Mouse (Mus musculus): ENCODE measurements around the gene Itprip.

The Itprip gene

DNA sequence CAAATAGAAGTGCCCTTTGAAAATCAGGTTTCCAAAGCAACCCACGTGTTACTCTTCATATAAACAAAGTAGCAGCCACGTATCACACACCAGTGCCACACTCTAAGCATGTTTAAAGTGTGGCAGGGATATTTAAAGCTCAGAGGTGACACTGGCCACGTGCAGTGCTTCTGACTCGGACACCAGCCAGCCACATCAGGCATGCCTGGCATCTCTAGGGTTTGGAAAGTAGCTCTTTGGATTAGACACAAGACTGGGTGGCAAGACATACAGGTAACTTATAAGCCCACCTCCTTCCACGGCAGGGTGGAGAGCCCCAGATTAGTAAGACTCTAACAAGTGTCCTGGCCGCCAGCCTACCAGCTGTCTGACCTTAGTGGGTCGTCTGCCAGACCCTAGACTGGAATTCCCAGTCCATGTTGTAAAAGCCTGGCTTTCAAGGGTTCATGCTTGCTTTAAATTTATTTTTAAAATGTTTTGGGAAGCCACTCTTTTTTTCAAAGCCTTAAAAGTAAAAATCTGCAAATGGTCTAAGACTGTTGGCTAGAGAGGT lies 33.8 kb downstream of the Itprip start:
- DNase-seq (ENCODE audit: low spot score in 2 of 2) = no peak

DNA sequence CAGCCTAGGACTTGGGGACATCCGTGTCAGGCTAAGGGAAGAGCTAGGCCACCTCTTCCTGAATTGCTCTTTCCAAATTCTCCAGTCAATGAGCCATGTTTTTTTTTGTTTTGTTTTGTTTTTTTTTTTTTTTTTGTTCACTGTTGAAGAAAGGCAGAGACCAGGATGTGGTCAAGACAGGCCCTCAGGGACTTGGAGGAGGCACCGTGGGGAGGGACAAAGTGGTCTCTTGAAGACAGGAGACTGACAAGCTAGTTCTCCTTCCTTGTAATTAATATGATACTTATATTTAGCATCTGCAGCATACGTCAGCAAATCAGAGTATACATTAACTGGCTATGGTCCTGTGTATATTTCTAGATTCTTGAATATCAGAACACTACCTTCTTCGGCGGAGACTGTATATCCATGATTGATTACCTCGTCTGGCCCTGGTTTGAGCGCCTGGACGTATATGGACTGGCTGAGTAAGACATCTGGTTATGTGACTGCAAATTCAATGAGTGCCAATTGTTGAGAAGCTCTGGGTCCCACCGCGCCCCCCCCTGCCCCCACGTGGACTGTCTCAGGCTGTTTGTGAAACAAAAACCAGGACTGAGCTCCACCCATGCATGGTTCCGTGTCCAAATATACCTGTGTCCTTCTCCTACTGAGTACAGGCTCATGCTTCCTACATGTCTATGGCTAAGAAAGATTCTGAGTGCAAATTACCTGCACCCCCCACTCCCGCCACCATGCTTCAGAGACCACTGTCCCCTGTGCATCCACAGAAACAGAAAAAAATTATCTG lies 34.6 kb downstream of the Itprip start:
- DNase-seq (ENCODE audit: low spot score in 2 of 2) = no peak

DNA sequence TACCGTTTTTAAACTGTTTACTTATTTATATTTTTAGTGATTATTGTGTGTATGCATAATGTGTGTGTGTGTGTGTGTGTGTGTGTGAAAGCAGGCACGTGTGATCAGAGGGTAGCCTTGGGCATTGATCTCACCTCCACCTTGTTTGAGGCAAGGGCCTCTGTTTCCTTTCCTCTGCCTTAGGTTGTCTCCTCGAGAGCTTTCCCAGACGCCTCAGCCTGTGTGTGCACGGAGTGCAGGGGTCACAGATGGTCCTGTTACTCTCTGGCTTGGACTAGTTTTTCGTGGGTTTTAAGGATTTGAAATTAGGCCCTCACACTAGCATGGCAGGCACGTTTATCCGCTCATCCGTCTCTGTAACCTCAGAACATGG lies 36.2 kb downstream of the Itprip start:
- DNase-seq (ENCODE audit: low spot score in 2 of 2) = no peak

DNA sequence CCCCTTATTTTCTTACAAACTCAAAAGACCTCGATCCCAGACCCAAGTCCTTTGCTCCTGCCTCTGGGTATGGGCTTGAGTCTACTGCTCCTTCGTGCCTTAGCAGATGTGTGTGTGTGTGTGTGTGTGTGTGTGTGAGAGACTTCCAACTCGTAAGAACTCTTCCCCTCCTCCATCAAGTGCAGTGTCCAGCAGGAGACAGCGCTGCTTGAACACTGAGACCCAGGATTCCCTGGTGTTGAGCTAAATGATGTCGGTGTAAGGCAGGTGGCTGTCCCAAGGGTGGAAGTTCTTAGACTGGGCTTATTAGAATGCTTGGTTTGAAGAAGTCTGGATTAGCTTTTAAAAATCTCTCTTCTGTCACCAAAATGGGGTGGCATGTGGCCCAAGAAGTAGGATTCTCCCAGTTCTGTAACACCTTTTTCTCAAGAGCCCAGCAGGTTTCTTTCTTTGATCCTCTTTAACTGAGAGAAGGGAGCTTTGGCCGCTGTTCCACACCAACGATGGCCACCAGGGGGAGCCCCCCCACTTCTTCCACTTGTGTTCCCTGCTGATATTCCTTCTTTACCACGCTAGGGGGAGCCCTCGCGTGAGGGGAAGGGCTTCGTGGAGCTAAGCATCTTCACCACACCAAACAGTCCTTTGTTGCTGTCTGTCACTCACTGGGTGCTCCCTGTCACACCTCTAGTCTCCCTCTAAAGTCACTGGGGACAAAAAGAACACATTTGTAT lies 36.8 kb downstream of the Itprip start:
- peak; percentile 44 to 70 for DNase-seq (ENCODE audit: low spot score in 2 of 2)

DNA sequence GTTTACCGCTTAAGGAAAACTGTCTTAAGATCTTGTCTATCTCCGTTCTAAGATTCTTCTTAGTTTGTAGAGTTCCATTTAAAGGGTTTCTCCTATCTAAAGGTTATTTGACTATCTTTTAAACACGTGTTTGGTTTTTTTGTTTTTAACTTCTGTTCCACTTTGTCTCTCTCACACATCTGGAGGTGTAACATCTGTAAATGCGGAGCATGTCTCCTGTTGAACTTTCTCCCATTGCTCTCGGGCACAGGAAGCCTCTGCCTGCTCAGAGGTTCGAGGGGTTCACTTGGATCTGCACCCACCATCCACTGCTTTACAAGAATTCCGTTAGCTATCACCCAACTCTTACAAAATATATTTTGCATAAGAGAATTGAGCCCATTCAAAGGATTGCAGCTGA lies 37.6 kb downstream of the Itprip start:
- no peak for DNase-seq (ENCODE audit: low spot score in 2 of 2)

DNA sequence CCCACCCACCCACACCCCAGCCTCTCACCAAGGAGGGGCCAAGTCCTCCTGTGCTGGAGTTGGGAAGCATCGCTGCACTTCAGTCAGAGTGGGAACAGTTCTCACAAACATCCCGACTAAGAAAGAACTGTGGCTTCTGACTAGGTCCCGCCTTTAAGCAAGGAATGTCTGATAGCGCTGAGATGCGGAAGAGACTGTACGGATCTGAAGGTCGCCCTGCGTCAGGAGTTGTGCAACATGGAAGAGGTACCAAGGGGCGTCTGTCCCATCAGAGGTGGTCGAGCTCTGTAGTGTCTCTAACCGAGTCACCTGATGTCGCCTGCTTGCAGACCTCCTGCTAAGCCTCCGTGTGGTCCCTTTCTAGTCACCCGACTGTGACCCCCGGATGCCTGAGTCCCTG lies 42.8 kb downstream of the Itprip start:
- DNase-seq (ENCODE audit: low spot score in 2 of 2) = no peak

DNA sequence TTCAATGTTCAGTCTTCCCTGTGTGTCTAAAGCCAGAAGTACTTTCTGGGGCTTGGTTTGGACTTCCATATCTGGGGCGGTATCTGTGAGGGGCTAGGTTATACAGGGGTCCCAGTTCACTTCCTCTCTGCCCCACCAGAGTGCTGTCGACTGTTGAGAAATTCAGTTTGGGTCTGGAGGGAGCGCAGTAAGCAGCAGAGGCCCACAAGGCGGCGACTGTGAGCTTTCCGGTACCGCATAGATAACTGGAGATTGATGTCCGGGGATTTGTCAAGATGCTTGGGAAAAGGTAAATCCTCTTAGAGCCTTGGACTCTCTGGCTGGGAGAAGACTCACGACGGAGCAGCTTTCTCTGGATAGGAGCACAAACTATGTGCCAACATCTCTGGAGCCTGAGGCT lies 47.6 kb downstream of the Itprip start:
- no peak for DNase-seq (ENCODE audit: low spot score in 2 of 2)

DNA sequence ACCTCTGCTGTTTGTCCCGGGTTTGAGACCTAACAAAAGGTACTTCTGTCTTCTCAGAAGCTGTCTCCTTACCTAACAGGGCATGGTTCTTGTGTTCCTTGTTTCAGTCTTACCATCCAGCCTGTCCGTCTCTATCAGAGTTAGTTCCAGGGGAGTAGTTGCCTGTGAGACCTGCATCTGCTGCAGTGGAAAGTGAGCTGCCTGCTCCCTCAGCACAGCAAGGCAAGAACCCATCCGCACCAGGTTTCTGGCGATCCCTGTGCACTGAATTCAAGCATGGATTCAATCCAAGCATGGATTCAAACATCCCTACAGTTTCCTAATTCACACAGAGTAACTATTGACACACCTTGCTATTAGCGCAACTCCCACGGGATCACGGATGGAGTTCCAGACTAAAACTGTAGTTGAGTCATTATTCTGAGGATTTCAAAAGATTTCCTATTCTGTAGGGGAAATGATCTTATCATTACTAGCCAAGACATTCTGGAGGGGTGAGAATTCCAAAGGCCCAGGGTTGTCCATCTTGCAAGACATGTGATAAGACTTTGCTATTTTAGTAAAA lies 48.9 kb downstream of the Itprip start:
- DNase-seq (ENCODE audit: low spot score in 2 of 2) = no peak

DNA sequence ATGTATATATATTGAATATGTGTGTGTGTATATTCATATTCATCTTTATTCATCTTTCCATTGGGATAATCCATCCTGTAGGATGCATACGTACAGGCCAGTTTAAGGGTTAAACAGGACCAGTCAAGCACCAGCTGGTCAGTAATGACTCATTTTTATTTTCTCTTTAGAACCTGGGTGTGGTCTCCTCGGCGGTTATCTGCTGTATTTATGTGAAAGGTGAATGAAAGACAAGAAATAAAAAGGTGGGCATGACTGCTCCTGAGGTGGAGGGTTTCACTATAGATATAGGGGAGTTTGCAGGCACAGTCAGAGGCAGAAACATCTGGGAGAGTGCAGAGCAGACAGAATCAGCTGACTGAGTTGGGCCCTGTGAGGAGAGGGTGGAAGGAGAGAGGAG lies 49.6 kb downstream of the Itprip start:
- no peak for DNase-seq (ENCODE audit: low spot score in 2 of 2)

DNA sequence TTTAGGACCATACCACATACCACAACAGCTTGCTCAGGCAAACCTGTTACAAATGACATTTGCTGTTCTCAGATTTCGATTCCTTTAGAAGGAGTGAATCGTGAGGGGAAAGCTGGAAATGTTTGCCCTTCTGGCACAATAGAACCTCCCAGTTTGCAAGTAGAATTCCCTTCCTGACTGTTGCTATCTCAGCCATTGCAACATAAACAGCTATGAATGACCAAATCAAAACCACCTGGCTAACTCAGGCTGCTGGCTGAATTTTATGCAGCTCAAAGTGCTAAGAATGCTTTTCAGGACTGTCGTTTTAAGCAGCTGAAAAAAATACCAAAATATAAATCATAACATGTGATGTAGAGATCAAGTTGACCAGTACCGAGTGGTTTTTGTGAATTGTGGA lies 50.1 kb downstream of the Itprip start:
- no peak for DNase-seq (ENCODE audit: low spot score in 2 of 2)

DNA sequence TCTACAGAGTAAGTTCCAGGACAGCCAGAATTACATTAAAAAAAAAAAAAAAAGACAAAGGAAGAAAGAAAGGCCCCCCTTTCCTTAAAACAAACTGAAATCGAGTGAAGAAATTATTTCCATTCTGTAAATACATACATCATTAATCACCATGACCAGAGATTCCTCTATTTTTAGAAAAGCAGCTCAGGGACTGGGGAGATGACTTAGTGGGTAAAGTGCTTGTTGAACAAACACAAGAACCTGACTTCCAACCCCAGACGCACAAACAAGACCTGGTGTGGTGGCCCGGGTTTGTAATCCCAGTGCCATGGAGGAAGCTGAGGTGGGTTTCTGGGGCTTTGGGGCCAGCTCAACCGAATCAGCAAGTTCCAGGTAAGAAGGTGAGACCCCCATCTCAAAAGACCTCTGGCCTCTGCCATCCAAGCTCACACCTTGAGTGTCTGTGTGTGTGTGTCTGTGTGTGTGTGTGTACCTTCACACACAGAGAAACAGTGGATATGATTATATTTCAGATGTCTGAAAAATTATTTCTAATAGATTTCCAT lies 51.4 kb downstream of the Itprip start:
- DNase-seq (ENCODE audit: low spot score in 2 of 2) = no peak

DNA sequence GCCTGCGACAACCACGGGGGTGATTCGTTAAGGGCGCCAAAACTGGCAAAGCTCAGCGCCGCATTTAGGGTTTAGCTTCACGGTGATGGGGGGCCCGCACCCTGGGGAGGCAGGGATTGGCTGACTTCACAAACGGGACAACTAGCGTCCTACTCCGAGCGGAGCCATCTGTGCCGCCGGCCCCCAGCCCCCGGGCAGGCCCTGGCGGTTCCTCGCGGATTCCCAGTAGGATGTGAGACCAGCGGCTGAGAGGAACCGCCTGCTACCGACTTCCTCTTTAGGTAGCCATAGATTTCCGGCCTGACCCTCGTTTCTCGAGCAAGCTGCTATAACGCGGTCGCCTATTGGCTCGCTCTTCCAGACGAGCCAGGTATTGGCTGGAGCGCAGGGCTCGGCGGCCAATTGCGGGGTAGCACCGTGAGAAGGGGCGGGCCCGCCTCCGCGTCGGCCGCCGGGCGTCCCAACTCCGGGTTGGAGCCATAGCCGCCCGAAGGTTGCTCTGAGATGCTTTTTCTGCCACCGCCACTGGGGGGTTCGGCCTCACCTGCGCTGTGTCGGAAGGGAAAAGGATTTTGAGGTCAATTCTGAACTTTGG lies 53.6 kb downstream of the Itprip start, which contains the start of gene Gsto2:
Gsto2 (plus strand) TSS at position 182 of the 595 bp plus-strand sequence.
- DNase-seq (ENCODE audit: low spot score in 2 of 2) = peak; percentile 93

DNA sequence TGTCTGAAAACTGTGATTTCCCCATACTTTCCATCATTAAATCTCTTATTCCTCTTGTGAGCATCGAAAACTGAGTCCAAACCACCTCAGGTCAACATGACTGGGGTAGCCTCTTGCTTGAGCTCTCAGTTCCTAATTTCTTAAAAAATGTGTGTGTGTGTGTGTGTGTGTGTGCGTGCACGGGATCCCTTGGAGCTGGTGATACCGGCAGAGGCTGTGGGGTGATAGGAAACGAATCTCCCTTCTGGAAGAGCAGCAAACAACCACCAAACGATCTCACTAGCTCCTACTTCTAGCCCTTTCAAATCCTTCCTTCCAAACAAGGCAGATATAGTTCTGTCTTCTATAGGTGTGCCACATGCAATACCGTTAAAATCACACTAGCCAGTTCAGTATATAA lies 54.4 kb downstream of the Itprip start:
- DNase-seq (ENCODE audit: low spot score in 2 of 2) = no peak

DNA sequence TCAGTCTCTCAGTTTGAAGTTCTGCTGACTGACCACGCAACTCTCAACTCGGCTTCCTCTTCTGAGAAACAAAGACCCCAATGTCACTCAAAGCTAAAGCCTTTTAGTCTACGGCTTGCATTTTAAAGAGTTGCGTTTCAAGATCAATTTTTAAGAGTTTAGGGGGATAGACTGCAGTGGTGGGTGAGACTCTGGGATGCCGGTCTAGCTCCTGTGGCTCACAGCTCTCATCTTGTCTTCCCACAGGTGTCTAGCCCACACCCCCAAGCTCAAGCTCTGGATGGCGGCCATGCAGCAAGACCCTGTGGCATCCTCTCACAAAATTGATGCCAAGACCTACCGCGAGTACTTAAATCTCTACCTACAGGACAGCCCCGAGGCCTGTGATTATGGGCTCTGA lies 55.0 kb downstream of the Itprip start:
- DNase-seq (ENCODE audit: low spot score in 2 of 2) = no peak

DNA sequence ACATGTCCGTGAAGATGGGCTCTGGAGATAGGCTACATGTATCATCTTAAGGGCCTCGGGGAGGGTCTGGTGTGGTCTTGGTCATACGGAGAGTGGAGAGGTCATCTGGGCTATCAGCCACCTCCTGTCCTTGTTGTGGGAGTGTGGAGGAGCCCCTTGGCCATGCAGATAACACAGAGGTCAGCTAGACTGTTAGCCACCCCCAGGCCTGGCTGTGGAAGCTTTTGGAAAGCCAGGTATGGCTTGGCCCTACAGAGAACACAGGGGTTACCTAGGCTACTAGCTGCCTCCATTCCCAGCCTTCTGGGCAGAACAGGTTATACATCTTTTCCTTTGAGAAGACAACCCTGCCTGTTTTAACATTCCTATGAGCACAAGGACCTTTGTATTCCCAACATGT lies 56.5 kb downstream of the Itprip start:
- no peak for DNase-seq (ENCODE audit: low spot score in 2 of 2)

DNA sequence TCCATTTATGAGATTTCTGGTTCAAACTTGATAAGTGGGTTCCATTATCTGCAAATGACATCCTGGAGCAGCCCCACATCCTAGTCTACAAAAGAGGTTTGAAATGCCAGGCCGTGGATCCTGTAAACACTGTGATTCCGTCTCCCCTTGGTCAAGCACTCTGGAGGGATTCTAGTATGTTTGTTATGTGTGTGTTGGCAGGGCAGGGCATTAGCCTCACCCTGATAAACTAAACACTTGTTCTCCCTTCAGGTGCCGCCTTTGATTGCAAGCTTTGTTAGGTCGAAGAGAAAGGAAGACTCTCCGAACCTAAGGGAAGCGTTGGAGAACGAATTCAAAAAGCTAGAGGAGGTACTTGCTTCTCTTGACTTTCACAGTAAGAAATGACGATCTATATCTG lies 59.9 kb downstream of the Itprip start:
- DNase-seq (ENCODE audit: low spot score in 2 of 2) = no peak

DNA sequence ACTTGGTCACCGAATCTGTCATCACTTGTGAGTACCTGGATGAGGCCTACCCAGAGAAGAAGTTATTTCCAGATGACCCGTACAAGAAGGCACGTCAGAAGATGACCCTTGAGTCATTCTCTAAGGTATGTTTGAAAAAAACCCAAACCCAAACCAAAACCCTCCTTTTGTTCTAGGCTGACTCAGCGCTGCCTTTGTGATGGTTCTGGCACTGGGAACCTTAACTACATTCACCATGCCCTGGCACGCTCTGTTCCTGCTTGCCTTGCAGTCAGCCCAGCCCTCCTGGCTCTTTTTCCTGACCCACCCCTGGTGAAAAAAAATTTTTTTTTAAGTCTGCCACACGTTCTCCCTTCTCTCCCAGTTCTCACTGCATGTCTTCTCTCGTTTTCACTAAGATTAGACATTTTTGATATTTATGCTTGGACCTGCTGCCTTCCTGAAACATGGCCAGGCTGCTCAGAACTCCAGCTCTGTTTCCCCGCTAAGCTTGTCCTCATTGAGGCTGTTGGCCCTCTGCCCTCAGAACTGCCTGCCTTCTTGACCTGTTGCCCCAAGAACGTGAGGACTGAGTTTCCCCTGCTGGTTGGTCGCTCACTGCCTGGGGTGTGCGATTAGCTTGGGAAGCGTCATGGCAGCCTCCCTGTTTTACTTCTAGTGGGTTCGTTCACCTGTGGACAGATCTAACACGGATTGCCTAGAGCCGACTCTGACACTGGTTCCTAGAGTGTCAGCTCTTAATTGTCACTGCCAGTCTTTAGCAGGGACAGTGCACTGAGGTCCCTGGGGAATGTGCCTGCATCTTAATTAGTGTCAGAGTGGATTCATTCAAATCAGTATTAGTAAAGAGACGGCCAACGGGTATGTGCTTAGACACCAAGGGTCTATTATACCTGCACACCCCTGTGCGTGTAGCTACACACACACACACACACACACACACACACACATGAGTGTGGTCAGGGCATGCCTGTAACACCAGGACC lies 60.8 kb downstream of the Itprip start:
- DNase-seq (ENCODE audit: low spot score in 2 of 2) = no peak

DNA sequence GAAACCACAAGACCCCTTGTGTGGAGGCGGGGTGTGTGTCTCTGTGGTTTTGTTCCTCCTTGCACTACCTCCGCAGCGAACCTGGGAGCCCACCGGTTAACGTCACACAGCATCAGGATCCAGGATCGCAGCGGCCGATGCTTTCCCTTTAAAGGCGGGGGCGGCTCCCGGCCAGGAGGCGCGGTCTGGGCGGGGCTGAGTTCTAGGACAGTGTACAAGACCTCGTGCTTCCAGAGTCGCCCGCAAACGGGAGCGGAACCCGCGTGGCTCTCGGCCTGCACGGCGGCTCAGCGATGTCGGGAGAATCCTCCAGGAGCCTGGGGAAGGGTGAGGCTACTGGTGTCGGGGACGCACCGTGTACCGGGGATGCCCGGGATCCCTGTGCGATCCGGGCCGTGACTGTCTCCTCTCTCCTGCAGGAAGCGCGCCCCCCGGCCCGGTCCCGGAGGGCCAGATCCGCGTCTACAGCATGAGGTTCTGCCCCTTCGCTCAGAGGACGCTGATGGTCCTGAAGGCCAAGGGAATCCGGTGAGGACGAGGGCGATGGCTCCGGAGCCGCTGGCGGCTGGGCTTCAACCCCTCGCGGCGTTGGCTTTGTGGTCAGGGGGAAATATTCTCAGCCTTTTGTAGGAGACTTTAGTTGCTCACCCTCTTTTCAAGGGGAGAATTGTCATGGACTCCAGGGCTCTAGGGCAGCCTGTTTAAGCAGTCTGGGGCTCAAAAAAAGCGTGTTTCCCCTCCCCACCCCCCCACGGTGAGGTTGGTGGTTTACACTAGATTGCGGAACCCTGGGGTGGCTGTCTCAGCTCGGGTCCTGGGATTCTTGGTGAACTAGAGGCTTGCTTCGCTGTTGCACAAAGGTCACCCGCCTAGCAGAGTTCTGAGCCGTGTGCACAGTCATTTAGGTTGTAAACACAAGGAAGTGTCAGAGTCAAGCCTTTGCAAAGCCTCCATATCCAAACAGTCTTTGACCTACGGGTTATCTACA lies 64.0 kb downstream of the Itprip start, which contains the start of gene Gsto1:
Gsto1 (plus strand) TSS at position 175 of the 988 bp plus-strand sequence.
- peak; percentile 75 to 84 for DNase-seq (ENCODE audit: low spot score in 2 of 2)

Data from frontal cortex, postnatal 10 days (tissue).